Mouse (Mus musculus) embryonic fibroblast, embryonic 13.5 days (primary cell): ENCODE data around the gene Pard3.

Experiments
- CTCF ChIP-seq: IDR thresholded peaks from 2 replicates; pipeline ENCODE4 v1.5.1; 2011; ENCODE audit warnings: mild to moderate bottlenecking, control low read depth, low read length, moderate library complexity, borderline replicate concordance; ENCODE audit not compliant: insufficient read depth
- POLR2A ChIP-seq: IDR thresholded peaks from 2 replicates; pipeline ENCODE4 v1.6.1; 2011; ENCODE audit warnings: low read depth, mild to moderate bottlenecking, control low read depth, low read length, moderate library complexity

GRCm38 (mm10) chr8:127136201-127136600, 72.5 kb downstream of the Pard3 start:
- TF ChIP-seq CTCF (no peak), POLR2A (no peak)
